Mouse (Mus musculus): ENCODE measurements at regions not wholly inside any gene's neighbourhood (a gene's known extent, or its start where the extent isn't known, plus 50 kb on each side); places are given as distances from the start of the nearest gene placed in this dataset.

- no peak for DNase-seq
These were observed 279.2 kb downstream of the Col12a1 start for GRCm38 (mm10) chr9:79439233-79439960.

GRCm38 (mm10) chr9:79455226-79455625 lies 263.4 kb downstream of the Col12a1 start:
- no peak for DNase-seq

- DNase-seq: no peak
These were observed 239.5 kb downstream of the Col12a1 start for GRCm38 (mm10) chr9:79479118-79479517.

GRCm38 (mm10) chr9:79500253-79500652 lies 218.4 kb downstream of the Col12a1 start:
- DNase-seq: no peak

- DNase-seq: no peak
These were observed 216.6 kb downstream of the Col12a1 start for GRCm38 (mm10) chr9:79502034-79502433.

- DNase-seq: no peak
These were observed 202.2 kb downstream of the Col12a1 start for GRCm38 (mm10) chr9:79516384-79516783.

- DNase-seq: no peak
These were observed 201.2 kb downstream of the Col12a1 start for GRCm38 (mm10) chr9:79517461-79517860.

- DNase-seq: no peak
These were observed 200.0 kb downstream of the Col12a1 start for GRCm38 (mm10) chr9:79518640-79519039.

GRCm38 (mm10) chr9:79520498-79520897 lies 198.1 kb downstream of the Col12a1 start:
- DNase-seq: no peak

GRCm38 (mm10) chr9:79523054-79523453 lies 195.6 kb downstream of the Col12a1 start:
- DNase-seq: no peak

- no peak for DNase-seq
These were observed 193.6 kb downstream of the Col12a1 start for GRCm38 (mm10) chr9:79525000-79525399.

GRCm38 (mm10) chr9:79526390-79526789 lies 192.2 kb downstream of the Col12a1 start:
- no peak for DNase-seq

GRCm38 (mm10) chr9:79527331-79527730 lies 191.3 kb downstream of the Col12a1 start:
- DNase-seq: no peak
